Mouse (Mus musculus): ENCODE measurements around the gene Snx32. TPM values are rescaled to one million over a fixed set of nuclear protein-coding genes. Genes with fewer than 3 reads are reported as not detected.
"Not testable (repeated sequence)": the region's sequence is repeated elsewhere in the genome, so short reads cannot be mapped to it uniquely, and the experiment has no call there.

Gene Snx32
- total RNA-seq, 2 experiments from 2014 or later, result 5.1 TPM

GRCm38 (mm10) chr19:5513005-5513349 is 2.6 kb upstream of the Snx32 start:
- DNase-seq, result no peak
- intact Hi-C loops (cut with DNase I), result no loop called here

GRCm38 (mm10) chr19:5512091-5513004 is 2.0 kb upstream of the Snx32 start:
- DNase-seq, result no peak
- intact Hi-C loops (cut with DNase I), result no loop called here

GRCm38 (mm10) chr19:5511074-5511632 is 815 bp upstream of the Snx32 start:
- no peak for DNase-seq
- intact Hi-C loops (cut with DNase I), result loop anchor here (2.0 kb wide), 1 partner anchor 20 kb away; the partner anchor contains the start of gene Cfl1

- DNase-seq, result no peak
- intact Hi-C loops (cut with DNase I), result no loop called here
Measured at GRCm38 (mm10) chr19:5503687-5504086, 6.7 kb downstream of the Snx32 start, which contains the start of gene 1700020D05Rik. Gene 1700020D05Rik, minus strand, starts transcription at chr19:5503787.

GRCm38 (mm10) chr19:5500330-5500875 is 9.9 kb downstream of the Snx32 start:
- intact Hi-C loops (cut with DNase I), result no loop called here
- DNase-seq, result no peak

- no peak for DNase-seq
- intact Hi-C loops (cut with DNase I), result no loop called here
Measured at GRCm38 (mm10) chr19:5496052-5496370, 14.3 kb downstream of the Snx32 start.

- DNase-seq, result no peak
- intact Hi-C loops (cut with DNase I), result no loop called here
Measured at GRCm38 (mm10) chr19:5495353-5496051, 14.8 kb downstream of the Snx32 start.

- intact Hi-C loops (cut with DNase I), result no loop called here
- no peak for DNase-seq
Measured at GRCm38 (mm10) chr19:5494314-5494713, 16.0 kb downstream of the Snx32 start.

- intact Hi-C loops (cut with DNase I), result not testable (repeated sequence)
Measured at GRCm38 (mm10) chr19:5493301-5493721, 17.0 kb downstream of the Snx32 start.

GRCm38 (mm10) chr19:5492641-5493040 is 17.7 kb downstream of the Snx32 start:
- intact Hi-C loops (cut with DNase I), result no loop called here
- no peak for DNase-seq

More at GRCm38 (mm10) chr19:5493301-5493721, 17.0 kb downstream of the Snx32 start:
- not testable (repeated sequence) for DNase-seq

GRCm38 (mm10) chr19:5490898-5491708 is 19.2 kb downstream of the Snx32 start:
- peak; percentile 87 to 92 for DNase-seq
- intact Hi-C loops (cut with DNase I), result loop anchor here (2.0 kb wide), 1 partner anchor 20 kb away; the partner anchor contains the start of gene Snx32

GRCm38 (mm10) chr19:5490313-5490897 is 19.9 kb downstream of the Snx32 start, which contains the start of gene Cfl1:
Gene Cfl1, plus strand, starts transcription at chr19:5490455.
- intact Hi-C loops (cut with DNase I), result loop anchor here (2.0 kb wide), 1 partner anchor 20 kb away; the partner anchor contains the start of gene Snx32
- DNase-seq, result peak; percentile 92

- not testable (repeated sequence) for DNase-seq
- intact Hi-C loops (cut with DNase I), result loop anchor here (2.0 to 5.0 kb wide), 3 partner anchors 21 to 122 kb away; partner anchors contain the start of genes Banf1, Eif1ad, Sart1 and Snx32
Measured at GRCm38 (mm10) chr19:5489721-5490120, 20.6 kb downstream of the Snx32 start.

- DNase-seq, result peak; percentile 94 to 96
- intact Hi-C loops (cut with DNase I), result loop anchor here (1.0 to 5.0 kb wide), 3 partner anchors 56 to 122 kb away; partner anchors contain the start of genes Banf1, Eif1ad and Sart1
Measured at GRCm38 (mm10) chr19:5488878-5489571, 21.3 kb downstream of the Snx32 start.

GRCm38 (mm10) chr19:5487768-5488550 is 22.4 kb downstream of the Snx32 start, which contains the start of gene Mus81:
Gene Mus81, minus strand, starts transcription at chr19:5488402.
- intact Hi-C loops (cut with DNase I), result loop anchor here (1.0 to 5.0 kb wide), 4 partner anchors 23 to 121 kb away; partner anchors contain the start of genes Banf1, Eif1ad and Sart1
- peak; percentile 96 to 97 for DNase-seq

- intact Hi-C loops (cut with DNase I), result loop anchor here (2.0 to 5.0 kb wide), 3 partner anchors 22 to 119 kb away; partner anchors contain the start of genes Banf1, Eif1ad and Sart1
- no peak for DNase-seq
Measured at GRCm38 (mm10) chr19:5486771-5487170, 23.6 kb downstream of the Snx32 start.

- intact Hi-C loops (cut with DNase I), result loop anchor here (2.0 to 5.0 kb wide), 3 partner anchors 21 to 119 kb away; partner anchors contain the start of genes Banf1, Eif1ad and Sart1
Measured at GRCm38 (mm10) chr19:5486286-5486685, 24.1 kb downstream of the Snx32 start.

More at GRCm38 (mm10) chr19:5486286-5486685, 24.1 kb downstream of the Snx32 start:
- DNase-seq, result no peak

Measured in heart, postnatal 36 days (tissue).